Mouse (Mus musculus) CD8-positive naive resting alpha-beta T cell, adult 2 months (primary cell): ENCODE results near the gene Hoga1.

Experiments used
- DNase-seq, 2 experiments: peaks; one replicate each; pipeline ENCODE4 v3.0.0; 2022; ENCODE audit warnings: low read depth in 2 of 2, low spot score in 2 of 2

The Hoga1 gene

DNA sequence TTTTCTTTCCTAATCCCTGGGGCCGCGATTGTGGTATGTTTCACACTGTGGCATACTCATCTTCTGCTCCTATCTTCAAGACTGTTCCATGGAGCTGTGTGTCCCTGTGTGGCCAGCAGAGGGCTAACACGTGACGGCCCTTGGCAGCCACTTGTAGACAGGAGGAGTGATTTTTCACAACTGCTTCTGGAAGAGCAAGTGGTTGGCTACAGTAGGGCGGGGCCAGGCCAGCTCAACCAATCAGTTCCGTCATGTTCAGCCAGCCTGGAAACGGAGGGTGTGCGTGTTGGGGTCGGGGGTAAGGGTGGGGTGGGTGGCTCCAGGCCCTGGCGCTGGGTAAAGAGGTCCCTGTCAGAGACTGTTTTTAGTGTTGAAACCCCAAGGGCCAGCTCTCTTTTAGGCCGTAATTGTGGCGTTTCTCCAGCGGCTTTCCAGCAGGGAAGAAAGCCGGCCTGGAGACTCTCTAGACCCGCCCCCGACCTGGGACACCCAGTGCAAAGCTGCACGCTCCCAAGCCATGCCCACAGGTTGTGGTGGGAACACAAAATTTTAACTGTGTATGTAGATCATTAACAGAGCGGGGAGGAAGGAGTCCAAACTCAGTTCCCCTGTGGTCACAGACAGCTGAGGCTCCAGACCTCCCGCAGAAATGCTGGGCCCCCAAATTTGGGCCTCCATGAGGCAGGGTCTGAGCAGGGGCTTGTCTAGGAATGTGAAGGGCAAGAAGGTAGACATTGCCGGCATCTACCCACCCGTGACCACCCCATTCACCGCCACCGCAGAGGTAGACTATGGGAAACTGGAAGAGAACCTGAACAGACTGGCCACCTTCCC is at the start of gene Hoga1:
Gene Hoga1 (plus strand): TSS at position 342 of the 834 bp plus-strand sequence.
- peak; percentile 14 to 41 for DNase-seq

DNA sequence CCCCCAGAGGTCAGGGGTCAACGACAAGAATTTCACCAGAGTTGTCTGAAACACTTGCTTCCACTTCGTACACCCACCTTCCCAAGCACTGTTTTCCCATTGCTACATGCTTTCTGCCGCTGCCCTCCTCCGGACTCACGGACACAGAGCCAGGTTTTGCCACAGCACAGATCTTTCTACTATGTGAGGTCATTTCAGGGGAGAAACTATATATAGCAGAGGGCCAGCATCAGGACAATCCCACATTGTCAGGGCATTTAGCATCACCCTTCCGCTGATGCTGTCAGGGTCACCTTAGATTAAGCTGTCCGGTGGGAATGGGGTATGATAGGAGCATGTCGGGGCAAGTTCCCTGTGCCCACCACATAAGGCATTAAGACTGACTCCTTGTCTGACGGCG is 48.3 kb upstream of the Hoga1 start:
- no peak for DNase-seq

DNA sequence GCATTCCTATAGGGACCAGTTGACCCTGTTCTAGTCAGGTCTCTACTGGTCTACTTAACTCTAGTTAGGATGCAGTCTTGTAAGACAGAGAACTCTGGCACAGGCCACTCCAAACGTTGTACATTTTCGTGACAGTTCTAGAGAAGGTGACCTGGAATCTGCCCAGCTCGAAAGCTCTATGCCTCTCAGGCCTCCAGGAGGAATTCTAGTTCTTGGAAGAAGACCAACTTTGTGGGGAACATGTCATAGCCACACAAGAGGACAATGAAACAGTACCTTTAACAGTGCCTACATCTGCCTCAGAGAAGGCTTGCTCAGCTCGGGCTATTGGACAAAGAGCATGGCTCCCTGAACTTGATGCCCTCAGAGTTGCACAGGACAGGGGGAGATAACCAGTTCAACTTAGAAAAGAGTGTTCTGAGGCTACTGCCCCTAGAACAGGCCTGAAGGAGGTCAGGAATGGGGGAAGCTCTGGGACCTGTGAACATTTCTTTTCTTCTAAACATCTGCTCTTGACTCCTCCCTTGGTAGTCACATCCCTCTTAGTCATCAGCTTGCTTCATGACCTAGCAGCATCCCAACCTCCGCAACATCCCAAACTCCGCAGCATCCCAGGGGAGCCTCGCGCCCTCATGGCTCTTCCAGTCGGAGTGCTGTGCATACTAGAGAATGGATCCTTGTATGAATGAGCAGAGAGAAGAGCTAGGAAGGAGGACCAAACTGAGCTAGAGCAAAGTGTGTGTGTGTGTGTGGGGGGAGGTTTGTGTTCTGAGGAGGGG is 46.5 kb upstream of the Hoga1 start:
- DNase-seq = no peak

DNA sequence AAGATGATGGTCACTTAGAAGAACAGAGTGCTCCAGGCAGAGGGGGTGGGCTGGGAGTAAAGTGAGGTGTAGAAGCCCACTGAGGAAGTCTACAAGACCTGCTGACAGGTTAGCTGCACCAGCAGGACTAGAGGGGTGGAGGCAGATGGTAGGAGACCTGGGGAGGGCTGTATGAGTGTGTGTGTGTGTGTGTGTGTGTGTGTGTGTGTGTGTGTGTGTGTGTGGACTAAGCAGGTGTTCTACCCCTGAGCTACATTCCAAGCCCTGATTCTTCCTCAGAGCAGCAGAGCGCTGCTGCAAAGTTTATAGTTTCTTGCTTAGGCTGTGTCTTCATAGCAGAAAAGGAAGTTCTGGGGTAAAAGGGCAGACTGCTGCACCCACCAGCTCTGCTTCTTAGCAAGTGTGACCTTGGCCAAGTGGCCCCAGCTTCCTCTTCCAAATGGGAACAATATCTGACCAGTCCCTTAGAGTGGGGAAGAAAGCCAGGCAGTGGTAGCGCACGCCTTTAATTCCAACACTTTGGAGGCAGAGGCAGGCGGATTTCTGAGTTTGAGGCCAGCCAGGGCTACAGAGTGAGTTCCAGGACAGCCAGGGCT is 45.6 kb upstream of the Hoga1 start:
- DNase-seq = no peak

DNA sequence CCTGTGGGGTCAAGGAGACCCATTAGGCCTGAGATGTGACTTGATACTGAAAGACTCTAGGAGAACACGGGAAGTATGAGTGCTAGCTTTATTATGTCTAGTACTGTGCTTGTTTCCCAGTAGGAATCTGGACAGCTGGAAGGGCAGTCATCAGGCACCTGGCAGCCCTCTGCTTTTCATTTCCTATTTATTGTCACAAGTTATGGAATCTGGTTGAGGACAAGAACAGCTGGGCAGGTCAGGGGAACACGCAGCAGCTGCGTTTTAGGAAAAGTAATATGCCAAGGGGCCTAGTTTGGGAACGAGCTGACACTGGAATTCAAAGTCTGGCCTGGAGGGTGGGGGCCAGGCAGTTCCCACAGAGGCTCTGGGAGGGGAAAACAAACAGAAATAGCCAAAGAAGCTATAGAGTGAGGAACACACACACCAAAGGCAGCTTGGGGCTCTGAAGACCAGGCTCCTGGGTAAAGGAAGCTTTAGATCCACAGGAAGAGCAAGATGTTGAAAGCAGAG is 44.9 kb upstream of the Hoga1 start:
- DNase-seq = no peak

DNA sequence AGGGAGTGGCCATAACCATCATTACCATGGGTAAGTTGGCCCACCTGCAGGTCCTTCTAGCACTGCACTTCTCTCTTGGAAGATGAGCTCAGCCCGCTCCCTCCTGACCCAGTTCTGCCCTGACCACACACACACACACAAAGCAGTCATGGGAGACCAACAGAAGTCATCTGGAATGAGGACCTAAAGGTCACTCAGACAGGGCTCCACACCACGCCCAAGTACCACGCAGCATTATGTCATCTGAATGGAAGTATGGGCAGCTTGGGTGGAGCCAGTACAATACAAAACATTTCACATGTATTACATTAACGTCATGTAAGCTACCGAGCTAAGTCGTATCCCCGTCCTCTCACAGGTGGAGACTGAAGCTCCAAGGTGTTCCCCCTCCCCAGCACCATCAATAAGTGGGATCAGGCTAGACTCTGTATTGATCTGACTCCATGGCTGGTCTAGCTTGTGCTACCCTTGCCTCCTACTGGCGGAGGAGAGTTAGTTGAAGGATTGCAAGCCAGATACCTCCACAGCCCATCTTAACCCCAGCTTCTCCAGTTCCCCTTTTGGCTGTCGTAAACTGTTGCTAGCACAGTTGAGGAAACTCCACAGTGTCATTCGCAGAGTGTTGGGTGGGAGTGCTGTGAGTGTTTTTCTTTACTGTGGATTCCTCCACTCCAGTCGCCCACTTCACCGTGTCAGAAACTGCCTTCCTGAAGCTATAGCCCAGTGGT is 44.0 kb upstream of the Hoga1 start:
- DNase-seq = no peak

DNA sequence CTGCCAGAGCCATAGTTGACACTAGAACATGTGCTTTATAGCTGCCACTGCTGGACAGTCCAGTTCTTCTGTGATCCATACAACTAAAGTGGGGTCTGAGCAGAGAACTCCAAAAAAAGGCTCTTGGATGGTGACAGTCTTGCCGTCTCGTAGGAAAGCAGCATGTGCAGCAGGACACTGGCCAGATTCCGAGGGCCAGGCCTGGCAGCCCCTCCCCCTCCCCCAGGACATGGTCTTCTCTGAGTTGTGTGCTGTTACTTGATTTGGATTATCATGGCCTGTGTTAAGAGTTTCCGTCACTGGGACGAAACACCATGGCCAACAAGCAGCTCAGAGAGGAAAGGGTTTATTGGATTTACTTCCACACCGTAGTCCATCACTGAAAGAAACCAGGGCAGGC is 41.2 kb upstream of the Hoga1 start:
- no peak for DNase-seq

DNA sequence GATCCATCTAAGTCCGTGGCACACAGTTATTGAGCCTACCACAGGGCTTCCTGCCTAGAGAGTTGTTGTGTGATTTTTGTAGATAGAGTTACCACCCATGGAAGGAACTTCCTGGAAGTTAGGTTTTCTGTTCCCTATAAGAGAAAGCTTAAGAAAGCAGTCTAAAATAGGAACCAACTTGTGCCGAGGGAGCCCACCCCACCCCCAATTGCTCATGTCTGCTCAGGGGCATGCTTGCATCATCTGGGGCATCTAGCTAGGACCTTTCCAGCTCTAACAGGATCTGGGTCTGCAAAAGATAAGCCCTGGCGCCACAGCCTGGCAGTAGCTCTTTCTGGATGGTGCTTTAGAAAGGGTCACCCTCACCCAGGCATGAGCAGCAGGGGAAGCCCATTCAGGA is 39.8 kb upstream of the Hoga1 start:
- DNase-seq = no peak

DNA sequence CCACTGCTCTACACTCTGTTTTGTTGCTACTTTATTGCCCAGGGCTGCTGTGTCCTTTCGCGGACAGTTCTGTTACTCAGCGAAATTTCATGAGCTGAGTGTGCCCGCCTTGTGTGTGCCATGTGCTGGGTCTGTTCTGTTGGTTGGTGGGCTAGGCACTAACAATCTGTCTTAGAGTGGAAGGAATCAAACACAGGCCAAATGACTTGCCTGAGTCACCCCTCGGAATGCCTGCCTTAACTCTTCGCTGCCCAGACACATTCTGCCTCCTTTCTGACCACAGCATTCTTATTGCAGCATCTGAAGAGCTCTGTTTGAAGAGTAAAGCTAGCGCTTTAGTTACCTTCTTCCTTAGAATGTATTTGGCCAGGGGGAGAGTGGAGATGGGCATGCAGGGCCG is 38.8 kb upstream of the Hoga1 start:
- no peak for DNase-seq

DNA sequence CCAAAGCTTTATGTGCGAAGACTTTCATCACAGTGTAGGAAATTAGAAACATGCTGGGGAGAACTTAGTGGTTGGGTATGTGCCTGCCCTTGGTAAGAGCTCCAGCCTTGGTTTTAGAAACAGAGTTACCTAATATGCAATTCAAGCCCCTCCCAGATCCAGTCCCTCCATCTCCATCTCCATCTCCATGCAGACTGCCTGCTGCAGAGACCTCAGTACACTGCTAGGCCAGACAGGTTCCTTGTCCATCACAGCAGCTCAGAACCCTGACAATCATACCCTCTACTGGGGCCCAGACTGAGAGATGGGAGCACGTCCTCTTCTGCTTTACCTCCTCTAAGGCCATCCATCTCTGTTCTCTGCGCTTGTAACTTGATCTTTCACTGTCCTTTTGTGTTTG is 36.8 kb upstream of the Hoga1 start:
- no peak for DNase-seq

DNA sequence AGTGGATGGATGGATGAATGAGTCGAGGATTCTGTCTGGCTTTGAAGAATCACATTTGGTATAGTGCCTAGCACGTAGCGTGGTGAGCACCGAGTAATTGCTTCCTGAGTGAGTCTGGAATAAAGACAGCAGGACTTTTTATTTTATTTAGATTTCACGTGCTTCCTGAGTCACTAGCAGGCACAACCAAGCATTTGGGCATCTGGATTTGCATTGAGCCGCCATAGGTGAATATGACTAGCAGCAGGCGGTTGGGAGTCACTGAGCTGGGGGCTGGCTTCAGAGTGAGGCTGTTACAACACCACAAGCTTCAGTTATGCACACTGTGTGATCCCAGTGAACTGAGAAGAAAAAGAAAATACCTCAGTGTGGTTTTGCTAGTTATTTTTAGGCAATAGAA is 36.3 kb upstream of the Hoga1 start:
- no peak for DNase-seq

DNA sequence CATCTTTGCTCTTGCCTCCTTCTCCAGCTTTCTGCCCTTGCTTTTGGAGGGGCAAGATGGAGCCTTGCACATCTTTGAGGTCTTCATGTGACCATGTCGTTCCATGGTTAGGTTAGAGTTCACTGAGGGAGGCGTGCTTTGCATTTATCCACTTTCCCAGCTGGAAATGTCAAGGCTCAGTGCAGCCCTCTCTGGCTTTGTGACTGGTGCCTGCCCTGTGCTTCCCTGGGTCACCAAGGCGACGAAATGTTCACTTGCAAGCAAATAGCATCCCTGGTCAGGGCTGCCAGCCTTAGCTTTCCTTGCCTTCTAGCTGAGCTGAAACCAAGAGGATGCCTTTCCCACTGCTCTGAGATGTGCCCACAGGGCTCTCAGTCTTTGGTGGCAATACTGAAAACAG is 35.0 kb upstream of the Hoga1 start:
- no peak for DNase-seq

DNA sequence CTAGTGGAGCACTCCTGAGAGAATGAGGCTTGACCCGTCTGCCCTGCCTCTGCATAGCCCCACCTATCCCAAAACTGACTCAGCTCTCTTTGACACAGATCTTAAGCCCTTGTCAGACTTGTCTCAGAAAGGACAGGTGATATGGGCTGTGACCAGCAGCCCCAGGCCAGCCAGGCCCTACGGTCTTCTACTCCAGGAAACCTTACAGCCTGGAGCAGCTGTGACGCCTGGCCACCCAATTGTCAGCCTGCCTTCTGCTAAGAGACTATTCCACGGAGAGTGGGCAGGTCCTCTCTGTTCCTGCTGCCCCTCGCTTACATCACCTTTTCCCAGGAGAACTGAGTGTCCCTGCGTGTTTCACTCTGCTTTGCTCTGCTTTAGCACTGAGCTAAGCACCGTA is 34.3 kb upstream of the Hoga1 start:
- DNase-seq = no peak

DNA sequence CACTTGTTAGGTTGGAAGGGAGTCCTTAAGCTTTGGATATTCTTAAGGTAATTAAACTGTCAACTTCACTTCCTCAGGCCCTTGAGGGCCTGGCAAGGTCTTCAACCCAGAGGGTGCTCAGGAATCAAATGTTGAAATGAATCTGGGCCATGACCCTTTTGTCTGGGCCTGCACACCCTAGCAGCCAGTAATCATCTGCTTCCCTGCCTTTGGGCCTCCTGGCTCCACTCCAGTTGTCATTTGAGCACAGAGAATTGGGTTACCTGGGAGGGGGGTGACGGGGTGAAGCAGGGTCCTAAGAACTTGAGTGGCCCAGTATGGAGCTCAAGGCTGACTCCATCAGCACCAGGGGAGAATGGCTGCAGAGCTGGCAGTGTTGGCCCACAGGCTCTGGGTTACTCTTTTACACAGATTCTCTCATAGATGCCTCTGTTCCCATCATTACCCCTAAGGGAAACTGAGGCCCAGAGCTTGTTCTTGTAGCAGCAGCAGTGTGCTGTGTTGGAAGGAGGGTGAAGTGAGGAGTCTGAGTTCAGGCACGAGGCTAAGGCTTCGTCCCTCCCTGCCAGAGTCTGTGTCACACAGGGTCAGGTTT is 31.1 kb upstream of the Hoga1 start:
- DNase-seq = no peak

DNA sequence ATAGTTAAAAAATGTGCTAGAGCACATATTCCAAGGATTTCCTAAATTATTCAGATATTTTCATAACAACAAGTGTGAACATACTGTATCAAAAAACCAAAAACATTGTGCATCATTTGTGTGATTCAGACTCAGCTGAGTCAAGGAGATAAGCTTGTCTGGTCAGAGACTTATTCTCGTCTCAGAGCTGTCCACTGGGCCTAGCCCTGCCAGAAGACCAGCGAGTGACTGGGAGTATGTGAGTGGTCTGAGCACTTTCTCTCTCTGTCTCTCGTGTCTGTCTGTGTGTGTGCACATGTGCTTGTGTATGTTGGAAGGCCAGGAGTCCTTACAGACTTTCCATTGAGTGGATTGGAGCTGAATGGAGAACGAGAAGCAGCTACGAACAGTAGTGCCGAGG is 30.4 kb upstream of the Hoga1 start:
- no peak for DNase-seq

DNA sequence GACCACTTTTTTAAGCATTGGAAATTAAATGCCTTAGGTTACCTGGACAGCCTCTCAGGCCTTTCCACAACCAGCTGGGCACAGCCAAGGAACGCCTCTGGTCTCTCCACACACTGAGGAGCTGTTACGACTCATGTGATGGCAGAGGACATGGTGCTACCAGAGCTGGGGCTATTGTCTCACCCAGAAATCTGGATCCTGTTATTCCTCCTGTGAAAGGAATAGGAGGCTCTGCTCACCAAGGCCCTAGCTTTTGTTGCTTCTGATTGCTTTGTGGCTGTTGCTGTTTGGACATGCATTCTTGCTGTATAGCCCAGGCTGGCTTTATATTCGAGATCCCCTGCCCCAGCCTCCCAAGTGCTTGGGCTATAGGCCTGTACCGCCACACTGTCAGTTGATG is 29.2 kb upstream of the Hoga1 start:
- DNase-seq = no peak

DNA sequence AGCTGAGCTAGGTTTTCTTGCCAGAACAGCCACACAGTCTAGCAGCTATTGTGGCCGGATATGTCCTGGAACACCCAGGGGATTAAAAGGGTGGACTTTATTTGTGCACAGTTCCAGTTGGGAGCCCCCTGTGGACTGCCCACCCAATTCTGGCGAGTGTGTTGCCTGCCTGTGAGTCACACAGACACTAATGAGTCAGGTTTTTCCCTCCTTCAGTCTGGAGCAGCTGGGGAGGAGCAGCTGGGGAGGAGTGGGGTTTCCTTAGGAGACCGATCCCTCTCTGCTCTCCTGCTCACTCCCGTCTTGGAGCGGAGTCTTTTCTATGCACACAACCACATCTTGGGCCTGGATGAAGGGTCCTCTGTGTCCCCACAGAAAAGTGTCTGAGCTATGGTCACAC is 28.6 kb upstream of the Hoga1 start:
- DNase-seq = no peak

DNA sequence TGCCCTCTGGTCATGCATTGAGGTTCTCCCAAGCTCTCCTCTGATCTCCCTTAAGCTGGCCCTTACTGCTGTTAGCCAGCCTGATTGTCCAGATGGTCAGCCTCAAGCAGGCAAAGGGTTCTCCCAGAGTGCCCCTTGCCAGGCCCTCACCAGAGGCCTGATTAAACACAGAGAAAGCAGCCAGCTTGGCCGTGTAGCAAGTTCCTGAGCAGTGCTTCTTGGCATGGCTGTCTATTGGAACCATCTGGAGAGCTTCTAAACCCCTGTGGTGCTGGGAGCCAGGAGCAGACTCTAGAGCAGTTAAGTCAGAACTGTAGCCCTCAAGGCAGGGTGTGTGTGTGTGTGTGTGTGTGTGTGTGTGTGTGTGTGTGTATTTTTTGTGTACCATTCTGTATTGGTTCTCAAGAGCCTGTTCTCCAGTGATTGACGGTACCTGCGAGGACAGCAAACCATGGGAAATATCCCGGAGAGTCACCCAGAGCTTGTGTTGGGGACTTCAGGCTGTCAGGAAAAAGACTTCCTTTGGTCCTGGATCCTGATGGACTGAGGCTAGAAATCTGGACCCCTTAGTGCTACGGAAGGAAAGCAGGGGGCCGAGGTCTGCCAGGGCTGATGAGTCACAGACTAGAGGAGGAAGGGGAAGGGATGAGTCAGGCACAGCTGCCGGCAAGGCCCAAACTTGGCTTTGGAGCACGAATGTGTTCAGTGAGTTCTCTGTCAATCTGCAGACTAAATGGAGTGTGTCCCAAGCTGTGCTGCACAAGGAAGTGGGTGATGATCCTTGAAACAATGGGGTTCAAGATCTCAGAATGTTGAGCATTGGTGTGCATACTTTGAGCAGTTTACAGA is 27.8 kb upstream of the Hoga1 start:
- no peak for DNase-seq

DNA sequence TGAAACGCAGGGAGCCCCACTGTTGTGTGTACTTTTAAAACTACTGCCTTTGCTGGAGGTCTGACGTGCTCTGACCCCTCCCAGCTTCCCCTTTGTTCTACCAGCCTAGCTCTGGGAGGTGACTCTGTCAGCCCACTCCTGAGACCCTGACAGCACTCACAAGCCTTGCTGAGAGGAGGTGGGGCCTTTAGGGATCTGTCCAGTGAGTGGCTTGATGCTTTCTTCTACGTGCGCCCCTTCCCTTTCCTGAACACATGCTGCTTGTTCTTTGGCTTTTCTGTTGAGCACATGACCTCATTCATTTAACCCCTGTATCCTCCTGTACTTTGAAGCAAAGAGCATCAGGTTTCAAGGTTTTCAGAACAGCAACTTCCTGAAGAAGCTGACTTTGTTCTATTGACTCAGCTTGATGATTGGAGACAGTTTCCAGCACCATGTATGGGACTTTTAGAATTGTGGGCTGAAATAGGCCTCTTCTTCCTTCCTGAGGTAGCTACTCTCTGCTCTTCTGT is 26.3 kb upstream of the Hoga1 start:
- no peak for DNase-seq
